Mouse (Mus musculus): ENCODE data around the gene Wdr86.
A peak's percentile ranks its signal among the peaks of the same experiment; 100 is the strongest.
"Not testable (repeated sequence)": the region's sequence is repeated elsewhere in the genome, so short reads cannot be mapped to it uniquely, and the experiment has no call there.

The Wdr86 gene

DNA sequence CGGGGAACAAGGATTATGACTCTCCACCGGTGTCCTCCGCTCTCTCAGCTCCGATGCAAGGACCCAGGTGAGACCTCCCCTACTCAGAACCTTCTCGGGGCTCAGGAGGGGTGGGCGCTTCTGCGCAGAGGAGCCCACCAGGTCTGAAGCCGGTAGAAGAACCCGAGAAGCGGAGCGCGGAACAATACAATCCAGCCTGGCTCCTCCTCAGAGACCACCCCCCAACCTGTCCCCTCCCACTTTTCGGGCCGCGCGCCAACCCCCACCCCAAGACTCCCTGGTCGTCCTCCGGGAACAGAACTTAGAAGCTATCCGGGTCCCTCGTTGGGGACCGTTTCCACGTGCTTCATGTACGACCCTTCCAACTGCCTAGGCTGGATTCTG lies at the start of gene Wdr86:
Gene Wdr86 (minus strand): TSS at position 240 of the 384 bp plus-strand sequence.
- no peak for DNase-seq (ENCODE audit: low spot score in 2 of 2)

DNA sequence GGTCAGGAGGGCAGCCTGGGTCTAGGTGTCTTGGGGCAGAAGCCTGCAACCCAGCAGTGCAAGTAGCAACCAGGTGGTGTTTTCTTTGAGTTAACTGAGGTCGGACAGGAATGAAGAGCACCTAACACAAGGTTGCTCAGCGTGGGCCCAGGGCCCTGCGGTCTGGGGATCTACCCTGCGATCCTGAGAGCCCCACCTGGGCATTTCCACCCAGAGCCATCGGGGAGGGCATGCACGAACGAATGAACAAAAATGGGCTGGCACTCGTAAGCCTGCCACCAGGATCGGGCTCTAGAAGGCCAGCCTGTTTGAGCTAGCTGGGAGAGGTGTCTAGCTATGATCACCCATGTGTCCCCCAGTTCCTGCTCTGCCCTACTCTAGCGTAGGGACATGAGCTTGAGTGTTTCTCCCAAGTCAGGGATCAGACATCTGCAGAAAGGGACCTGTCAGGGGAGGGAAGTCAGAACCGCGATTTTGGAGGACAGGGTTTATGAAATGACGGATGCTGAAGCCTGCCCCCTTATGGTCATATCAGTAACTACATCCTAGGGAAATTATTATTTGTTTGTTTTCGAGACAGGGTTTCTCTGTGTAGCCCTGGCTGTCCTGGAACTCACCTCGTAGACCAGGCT lies 49.5 kb upstream of the Wdr86 start:
- peak in 1 of 2 experiments; percentile 11 for DNase-seq (ENCODE audit: low spot score in 2 of 2)

DNA sequence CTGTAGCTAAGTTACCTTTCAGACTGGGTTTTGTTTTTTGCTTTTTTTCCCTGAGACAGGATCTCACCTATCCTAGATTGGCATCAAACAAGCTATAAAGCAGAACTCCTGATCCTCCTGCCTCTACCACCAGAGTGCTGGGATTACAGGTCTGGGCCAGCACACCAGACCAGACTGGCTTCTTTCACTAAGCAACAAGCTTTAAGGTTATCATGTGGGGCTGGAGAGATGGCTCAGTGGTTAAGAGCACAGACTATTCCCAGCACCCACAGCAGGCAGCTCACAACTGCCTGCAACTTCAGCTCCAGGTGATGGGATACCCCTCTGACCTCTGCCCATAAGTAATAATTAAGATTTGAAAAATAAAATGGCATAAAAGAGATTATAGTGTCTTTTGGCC lies 48.8 kb upstream of the Wdr86 start:
- DNase-seq (ENCODE audit: low spot score in 2 of 2): no peak

DNA sequence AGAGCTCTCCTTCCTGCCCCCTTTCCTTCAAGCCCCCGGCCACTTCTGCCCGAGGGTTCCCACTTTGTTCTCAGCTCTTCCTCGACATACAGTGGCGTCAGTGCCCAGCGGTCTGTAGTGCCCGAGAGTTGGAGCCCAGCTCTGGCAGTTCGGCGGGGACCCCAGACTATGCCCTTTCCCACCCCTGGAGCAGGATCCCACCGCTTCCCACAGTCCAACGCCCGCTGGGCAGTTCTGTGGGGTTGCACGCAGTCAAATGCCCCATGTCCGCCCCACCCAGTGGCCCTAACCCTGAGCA lies 48.3 kb upstream of the Wdr86 start:
- no peak for DNase-seq (ENCODE audit: low spot score in 2 of 2)

DNA sequence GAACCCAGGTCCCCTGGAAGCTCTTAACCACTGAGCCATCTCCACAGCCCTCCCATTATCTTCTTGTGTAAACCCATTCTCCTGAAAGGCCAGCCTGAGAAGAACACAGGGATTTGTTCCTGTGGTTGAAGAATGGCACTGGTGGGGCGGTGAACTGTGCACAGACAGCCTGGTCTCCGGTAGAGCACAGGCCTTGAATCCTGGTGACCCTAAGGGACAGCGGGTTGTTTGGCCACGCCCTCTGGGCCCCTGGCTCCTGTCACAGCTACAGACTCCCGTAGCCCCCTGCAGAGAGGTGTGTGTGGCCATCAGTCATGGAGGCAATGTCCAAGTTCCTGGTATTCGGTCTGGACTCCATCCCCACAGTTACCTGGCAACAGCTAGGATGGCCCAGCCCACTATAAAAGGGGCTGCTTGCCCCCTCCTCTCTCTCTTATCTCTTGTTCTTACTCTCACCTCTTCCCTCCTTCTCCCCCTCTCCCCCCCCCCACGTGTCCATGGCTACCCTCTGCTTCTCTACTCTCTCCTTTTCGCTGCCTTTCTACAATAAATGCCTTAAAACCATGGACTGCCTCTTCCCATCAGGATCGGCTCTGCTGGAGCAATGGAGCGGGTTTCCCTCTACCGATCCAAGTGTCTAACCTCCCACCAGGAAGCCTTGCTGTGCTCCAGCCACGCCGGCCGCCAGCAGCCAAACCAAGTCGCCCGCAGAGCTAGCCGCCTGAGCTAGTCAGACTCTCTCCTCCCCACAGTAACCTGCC lies 47.7 kb upstream of the Wdr86 start:
- no peak for DNase-seq (ENCODE audit: low spot score in 2 of 2)

DNA sequence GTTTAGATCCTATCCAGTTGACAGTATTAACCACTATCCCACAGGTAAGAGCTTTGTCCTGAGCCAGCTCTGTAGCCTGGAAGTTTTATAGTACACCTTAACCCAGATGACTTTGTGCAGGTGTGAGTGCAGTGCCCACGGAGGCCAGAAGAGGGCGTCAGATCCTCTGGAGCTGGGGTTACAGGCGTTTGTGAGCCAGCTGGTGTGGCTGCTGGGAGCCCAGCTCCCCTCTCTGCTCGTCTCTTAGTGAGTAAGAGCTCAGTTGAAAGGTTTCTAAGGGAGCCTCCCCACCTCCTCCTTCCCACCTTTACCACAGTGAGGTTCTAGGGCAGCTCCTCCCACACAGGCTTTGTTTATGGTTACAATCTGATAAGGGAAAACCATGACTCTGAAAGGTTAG lies 46.2 kb upstream of the Wdr86 start:
- DNase-seq (ENCODE audit: low spot score in 2 of 2): no peak

DNA sequence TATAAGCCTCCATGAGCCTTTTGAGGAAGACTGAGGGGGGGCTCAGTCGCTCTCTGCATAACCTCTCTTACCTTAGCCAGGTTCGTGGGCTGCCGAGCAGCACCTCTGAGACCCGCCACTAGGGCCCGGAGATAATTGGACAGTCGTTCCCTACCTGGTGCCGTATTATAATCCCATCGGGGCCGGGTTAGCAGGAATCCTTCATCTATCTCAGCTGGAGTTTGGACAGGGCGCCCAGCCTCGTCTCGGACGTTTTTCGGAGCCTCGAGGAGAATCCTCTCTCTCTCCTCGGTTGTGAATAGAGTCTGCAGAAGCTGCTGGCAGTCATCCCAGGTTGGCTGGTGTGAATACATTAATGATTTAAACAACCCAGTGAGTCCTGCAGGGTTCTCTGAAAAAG lies 44.0 kb upstream of the Wdr86 start:
- DNase-seq (ENCODE audit: low spot score in 2 of 2): not testable (repeated sequence)

DNA sequence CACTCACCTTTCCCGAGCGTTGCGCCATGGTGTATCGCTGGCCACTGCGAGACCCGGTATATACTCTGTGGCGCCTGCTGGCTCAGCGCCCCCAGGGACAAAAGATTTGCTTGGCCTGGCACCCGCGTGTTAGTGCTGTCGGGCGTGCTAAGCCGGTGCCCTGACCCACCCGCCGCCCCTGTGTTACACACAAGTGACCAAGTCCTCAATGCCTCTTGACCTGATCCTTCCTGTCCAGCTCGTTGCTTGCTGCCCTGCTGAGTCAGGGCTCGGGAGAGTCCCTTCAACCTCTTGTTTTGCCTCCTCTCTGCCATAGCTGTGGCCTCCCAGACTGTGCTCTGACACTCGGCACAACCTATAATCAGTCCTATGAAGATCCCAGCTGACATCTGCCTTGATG lies 27.3 kb upstream of the Wdr86 start, which contains the start of gene Crygn:
Gene Crygn (minus strand): TSS at position 193 of the 400 bp plus-strand sequence.
- no peak for DNase-seq (ENCODE audit: low spot score in 2 of 2)

DNA sequence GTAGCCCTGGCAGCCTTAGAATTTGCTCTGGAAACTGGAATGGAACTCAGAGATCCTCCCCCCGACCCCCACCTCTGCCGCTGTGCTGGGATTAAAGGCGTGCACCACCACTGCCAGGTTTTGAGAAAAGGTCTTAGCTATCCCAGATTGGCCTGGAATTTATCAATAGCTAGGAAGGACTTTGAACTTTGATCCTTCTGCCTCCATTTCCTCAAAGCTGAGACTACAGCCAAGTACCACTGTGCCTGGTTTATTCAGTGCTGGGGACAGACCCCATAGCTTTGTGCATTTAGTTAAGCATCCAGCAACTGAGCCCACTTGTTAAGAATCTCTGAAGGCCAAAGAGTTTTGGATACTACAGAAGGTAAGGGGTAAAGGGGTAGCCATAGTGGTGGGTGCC lies 26.4 kb upstream of the Wdr86 start:
- no peak for DNase-seq (ENCODE audit: low spot score in 2 of 2)

DNA sequence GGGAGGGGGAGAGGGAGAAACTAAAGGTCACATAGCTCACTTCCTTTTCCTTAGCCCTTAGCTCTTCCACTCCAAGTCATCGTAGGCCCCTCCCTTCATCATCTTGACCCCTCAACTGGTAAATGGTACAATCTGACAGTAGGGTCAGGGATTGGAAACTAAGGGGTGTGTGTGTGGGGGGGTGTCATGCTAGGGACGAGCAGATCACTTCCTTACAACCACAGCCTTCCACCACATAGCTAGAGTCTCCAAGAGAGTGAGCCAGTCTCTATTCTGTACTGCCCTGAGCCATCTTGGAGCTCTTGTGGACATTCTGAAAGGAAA lies 21.6 kb upstream of the Wdr86 start:
- no peak for DNase-seq (ENCODE audit: low spot score in 2 of 2)

DNA sequence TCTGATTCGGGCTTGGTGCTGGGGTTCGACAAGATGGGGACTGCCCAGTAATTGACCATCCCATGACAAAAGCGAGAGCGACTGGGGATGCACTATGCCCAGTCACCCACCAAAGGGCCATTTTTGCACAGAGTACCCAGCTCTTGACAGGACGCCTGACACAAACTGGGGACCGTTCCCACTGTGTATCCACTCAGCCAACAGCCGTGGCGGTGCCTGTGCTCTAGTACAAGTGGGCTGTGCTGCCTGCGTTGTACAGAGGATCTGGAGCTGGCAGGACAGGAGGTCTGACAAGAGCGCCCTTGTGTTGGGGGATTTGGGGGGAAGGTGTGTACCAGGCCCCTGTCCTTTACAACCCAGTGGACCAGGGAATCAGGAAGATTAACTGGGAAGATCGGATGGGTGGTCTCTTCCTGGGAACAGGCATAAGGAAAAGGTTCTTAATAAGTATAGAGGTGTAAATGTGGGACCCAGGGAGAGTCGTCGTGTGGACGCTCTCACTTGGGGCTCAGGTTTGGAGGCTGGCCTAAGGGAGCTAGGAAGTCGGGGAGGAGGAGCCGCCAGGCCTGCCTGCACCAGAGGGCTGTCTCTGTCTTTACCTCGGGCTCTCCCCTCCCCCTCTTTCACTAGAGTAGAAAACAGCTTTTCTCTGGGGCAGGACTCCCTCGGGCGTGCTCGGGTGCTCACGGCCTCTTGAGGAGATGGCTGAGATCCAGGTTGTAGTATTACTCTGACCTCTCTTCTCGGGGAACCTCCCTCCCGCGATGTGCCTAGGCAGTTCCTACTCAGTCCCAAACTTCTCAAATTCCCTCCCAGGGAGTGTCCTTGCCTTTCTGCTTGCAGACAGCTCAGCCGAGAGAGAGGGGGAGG lies 21.0 kb upstream of the Wdr86 start:
- DNase-seq (ENCODE audit: low spot score in 2 of 2): peak; percentile 28 to 63

DNA sequence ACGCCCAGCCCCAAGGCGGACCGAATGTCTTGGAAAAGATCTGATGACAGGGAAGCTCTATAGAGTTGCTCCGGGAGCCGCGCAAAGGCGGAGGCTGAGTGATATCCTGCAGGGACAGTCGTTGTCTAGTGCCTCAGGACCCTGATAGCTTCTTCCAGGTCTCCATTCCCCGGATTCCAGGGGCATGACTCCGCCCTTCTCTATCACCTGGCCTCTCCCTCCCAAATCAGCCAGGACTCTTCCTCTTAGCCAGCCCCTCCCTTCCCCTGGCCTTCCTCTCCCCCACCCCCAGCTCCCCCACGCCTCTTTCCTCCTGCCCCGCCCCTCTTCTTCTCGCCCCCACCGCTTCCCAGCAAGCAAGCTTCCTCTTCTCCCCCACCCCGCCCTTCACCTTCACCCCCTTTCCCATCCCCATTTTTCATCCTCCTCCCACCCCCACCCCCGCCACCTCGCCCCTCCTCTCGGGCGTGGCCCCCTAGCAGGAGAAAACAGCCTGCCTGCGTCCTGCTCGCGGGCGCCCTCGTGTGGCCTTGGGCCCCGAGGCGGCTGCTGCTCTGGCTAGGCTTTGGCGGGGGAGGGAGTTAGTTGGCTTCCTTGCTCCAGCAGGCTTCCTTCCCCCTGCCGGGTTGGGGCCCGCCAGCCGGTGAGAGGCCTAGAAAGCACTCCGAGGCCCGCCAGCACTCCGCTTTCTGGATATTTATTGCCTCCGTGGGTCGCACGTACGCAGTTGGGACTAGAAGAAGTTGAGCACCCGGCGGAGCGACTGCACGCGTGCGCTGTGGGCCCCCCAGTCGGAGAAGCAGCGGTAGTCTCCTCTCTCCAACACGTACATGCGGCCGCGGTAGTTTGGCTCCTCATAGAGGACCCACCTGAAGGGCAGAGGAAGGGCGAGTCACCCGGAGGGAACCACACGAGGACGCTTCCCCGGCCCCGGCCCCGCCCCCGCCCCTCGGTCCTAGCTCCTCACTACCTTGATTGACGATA lies 20.1 kb upstream of the Wdr86 start:
- DNase-seq (ENCODE audit: low spot score in 2 of 2): peak; percentile 71 to 87

DNA sequence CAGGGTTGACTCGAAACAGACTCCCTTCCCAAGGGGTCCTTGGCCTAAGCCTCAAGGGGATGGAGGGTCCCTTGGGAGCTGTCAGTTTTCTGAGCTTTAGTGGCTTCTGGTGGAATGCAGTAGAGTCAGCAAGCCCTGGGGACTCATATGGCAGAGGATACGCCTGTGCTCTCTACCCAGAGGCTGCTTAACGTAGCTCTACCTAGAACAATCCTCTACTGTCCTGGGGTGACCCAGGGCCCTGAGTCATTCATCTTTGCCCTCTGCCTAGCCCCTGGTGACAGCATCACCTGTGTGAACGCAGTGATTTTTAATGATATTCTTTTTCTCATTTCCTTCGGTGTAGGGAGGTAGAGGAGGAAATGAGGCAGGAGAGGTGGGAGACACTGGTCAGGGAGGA lies 19.2 kb upstream of the Wdr86 start:
- DNase-seq (ENCODE audit: low spot score in 2 of 2): no peak

DNA sequence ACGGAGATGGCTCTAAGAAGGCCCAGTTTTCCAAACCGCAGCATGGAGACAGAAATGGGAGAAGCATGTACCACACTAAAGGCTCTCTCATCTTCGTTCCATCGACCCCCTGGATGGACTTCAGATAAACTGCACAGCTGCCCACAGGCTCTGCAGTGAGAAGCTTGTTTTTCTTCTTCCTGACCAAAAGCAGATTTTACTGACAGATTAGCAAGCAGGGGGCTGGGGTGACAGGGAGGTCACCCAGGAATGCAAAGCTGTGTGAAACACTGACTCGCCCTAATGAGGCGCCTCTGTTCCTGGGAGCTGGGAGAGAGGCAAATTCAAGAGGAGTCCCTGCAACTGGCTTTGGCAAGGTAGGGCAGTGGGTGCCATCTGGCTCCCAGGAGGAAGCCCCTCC lies 17.0 kb upstream of the Wdr86 start:
- DNase-seq (ENCODE audit: low spot score in 2 of 2): no peak

DNA sequence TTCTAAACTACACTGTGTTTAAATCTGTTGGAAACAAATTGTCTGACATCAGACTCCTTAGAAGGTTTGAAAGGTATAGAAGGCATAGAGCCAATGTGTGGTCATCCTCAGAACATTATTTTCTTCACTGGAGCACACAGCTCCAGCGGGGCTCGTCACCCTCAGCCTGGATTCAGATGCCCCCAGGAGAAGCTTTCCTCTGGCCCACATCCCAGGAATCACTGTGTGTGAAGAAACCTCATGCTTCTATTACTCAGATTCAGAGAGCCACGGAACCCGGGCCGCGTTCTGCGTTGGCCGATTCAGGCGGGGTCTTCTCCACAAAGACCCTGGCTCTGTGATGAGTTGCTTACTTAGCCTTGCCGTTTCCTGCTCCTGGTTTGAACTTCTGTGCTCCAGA lies 13.4 kb upstream of the Wdr86 start:
- DNase-seq (ENCODE audit: low spot score in 2 of 2): no peak

DNA sequence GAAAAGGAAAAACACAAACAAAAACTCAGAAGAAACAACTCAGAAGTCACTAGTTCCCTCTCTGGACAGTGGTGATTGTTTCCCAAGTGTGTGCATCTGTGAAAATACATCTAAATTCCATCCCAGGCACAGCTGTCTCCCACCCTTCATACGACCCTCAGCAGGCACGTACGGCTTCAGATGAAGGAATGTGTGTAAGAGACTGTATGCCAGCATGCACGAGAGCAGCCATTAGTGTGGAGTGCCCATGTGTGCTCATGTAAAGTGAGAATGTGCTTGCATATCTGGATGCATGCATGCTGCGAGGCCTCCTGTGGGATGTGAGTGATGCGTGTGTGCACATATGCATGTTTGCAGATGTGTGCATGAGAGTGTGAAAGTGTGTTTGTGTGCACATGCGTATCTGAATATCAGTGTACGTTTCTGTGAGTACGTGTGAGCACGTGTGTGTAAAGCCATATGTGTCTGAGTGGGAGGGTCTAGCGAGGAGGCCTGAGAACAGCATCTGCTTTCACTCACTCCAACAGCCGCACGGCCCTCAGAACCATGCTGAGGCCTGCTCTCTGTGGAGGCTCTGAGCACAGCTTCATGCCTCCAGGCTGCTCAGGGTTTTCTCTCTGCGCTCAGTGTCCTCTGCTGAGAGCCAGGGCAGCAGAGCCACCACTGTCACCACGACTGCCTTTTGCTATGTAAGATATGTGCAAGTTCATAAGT lies 10.8 kb upstream of the Wdr86 start:
- no peak for DNase-seq (ENCODE audit: low spot score in 2 of 2)

DNA sequence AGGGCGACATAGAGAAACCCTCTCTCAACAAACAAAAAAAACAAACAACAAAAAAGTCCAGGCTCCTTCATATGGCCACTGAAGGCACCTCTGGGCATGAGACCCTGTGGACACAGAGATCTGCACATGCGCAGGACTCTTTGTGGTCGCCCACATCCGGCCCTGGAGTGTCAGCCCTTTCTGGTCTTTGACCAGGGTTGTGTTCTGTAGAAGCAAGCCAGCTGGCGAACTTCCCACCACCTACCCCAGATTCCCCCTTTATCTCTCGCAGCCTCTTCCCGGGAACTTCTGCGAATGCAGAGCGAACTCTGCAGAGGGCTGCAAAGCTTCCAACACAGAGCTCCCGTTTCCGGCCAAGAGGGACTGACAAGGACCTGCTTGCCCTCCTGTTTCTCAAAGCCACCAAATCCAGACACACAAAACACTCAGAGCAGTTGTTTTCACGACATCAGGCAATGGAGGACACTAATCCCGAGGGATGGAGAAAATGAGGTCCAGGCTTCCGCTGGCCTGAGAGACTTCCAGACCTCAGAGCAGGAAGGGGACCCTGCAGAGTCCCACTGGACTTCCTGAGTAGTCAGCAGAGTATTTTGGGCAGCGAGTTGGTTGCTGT lies 8.7 kb upstream of the Wdr86 start:
- peak; percentile 30 to 70 for DNase-seq (ENCODE audit: low spot score in 2 of 2)

DNA sequence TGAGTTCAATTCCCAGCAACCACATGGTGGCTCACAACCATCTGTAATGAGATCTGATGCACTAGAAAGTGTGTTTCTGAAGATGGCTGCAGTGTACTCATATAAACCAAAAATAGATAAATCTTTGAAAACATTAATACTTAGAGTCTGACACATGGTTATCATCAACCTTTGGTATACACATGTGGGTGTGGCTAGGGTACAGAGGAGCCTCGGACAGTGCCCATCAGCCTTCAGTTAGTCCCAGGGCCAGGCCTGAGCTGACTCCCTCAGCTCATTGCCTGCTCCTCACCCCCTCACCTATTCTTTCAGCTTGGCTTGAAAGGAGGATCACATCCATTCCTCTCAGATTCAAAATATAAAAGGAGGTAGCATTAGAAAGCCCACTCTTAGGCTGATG lies 8.0 kb upstream of the Wdr86 start:
- DNase-seq (ENCODE audit: low spot score in 2 of 2): no peak

DNA sequence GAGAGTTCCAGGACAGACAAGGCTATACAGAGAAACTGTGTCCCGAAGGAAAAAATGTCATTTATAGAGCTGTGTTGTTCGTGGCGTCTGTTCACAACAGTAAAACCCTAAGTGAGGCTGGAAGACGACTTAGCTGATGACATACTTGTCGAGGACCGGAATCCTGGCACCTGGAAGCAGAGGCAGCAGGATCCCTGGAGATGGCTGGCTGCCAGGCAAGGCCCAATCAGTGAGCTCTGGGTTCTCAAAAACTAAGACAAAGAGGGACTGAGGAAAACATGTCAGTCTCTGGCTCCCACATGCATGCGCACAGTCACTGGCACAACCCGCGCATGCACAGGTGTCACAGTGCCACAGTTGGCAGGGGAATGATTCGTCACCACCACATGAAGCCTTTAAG lies 7.1 kb upstream of the Wdr86 start:
- no peak for DNase-seq (ENCODE audit: low spot score in 2 of 2)

DNA sequence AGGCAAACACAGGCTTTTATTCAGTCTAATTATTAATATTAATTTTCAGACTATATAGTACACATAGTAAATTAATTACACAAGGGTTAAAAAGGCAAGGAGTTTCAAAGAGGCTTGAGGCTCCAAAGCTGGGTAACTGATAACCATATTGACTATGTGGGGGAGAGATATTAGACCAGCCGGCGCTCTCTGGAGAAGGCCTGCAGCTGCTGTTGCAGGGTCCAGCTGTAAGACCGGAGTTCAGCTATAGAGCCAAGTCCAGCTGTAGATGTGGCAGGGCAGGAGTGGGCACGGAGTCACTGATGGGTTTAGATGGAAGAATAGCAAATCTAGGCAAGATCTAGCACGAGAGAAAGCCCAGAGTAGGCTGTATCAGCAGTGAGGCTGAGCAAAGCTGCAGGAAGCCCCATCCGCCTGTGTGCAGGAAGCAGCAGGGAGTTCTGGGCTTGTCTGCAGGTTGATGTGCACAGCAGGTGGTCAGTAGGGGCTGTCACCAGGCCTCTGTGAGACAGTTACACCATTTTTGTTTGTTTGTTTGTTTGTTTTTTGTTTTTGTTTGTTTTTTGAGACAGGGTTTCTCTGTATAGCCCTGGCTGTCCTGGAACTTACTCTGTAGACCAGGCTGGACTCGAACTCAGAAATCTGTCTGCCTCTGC lies 3.4 kb upstream of the Wdr86 start:
- no peak for DNase-seq (ENCODE audit: low spot score in 2 of 2)

Measured in spleen, postnatal 10 days (tissue).